Mouse (Mus musculus) liver, embryonic 13.5 days (tissue): ENCODE results near the gene Ccr7. TPM values are rescaled to one million over a fixed set of nuclear protein-coding genes. Genes with fewer than 3 reads are reported as not detected.

Experiments used
- ATAC-seq: fragments of 200-750 bp; cut with Nextera tagmentation; 2 replicates; pipeline ENCODE4 v1.8.0; 2017; ENCODE audit warnings: low read depth, mild to moderate bottlenecking, moderate number of reproducible peaks, moderate library complexity
- DNase-seq: peaks from one replicate; pipeline ENCODE4 v3.0.0; 2022
- H3K27ac ChIP-seq: fragments of 300-500 bp; sonication (generic); 2 replicates; pipeline ENCODE4 v1.5.1; 2015; ENCODE audit warnings: moderate library complexity, mild to moderate bottlenecking, inconsistent platforms
- H3K27me3 ChIP-seq: fragments of 300-500 bp; sonication (generic); 2 replicates; pipeline ENCODE4 v1.6.1; 2015; ENCODE audit warnings: mild to moderate bottlenecking, inconsistent platforms
- H3K36me3 ChIP-seq: fragments of 300-500 bp; sonication (generic); 2 replicates; pipeline ENCODE4 v1.6.1; 2015; ENCODE audit warnings: mild to moderate bottlenecking, inconsistent platforms
- H3K4me1 ChIP-seq: fragments of 300-500 bp; sonication (generic); replicated peaks from 2 replicates; pipeline ENCODE4 v1.6.1; 2015; ENCODE audit warnings: inconsistent platforms
- H3K4me2 ChIP-seq: fragments of 300-500 bp; sonication (generic); 2 replicates; pipeline ENCODE4 v1.6.1; 2015; ENCODE audit warnings: inconsistent platforms, mild to moderate bottlenecking, moderate library complexity
- H3K4me3 ChIP-seq: fragments of 300-500 bp; sonication (generic); replicated peaks from 2 replicates; pipeline ENCODE4 v1.5.1; 2015; ENCODE audit warnings: mild to moderate bottlenecking, inconsistent platforms
- H3K9ac ChIP-seq: fragments of 300-500 bp; sonication (generic); 2 replicates; pipeline ENCODE4 v1.6.1; 2015; ENCODE audit warnings: mild to moderate bottlenecking, inconsistent platforms
- H3K9me3 ChIP-seq: fragments of 300-500 bp; sonication (generic); replicated peaks from 2 replicates; pipeline ENCODE4 v1.6.1; 2016; ENCODE audit warnings: inconsistent platforms
- WGBS: fragments of 180-500 bp; shearing (Covaris S2); methylation state at CpG from one replicate; pipeline ENCODE4 v1.1.7; 2015; ENCODE audit not compliant: insufficient replicate concordance; 5-methylcytosine and 5-hydroxymethylcytosine counted together
- polyA plus RNA-seq: library from polyadenylated mRNA; unstranded; fragments of >200 nt; fragmentation: Nextera tagmentation; extraction: Ambion mirVana; gene quantifications from 2 replicates; pipeline ENCODE4 v1.2.1, GENCODE M21; 2015

The Ccr7 gene
- polyA plus RNA-seq, 1 experiment from 2014 or later = 0.17 TPM

DNA sequence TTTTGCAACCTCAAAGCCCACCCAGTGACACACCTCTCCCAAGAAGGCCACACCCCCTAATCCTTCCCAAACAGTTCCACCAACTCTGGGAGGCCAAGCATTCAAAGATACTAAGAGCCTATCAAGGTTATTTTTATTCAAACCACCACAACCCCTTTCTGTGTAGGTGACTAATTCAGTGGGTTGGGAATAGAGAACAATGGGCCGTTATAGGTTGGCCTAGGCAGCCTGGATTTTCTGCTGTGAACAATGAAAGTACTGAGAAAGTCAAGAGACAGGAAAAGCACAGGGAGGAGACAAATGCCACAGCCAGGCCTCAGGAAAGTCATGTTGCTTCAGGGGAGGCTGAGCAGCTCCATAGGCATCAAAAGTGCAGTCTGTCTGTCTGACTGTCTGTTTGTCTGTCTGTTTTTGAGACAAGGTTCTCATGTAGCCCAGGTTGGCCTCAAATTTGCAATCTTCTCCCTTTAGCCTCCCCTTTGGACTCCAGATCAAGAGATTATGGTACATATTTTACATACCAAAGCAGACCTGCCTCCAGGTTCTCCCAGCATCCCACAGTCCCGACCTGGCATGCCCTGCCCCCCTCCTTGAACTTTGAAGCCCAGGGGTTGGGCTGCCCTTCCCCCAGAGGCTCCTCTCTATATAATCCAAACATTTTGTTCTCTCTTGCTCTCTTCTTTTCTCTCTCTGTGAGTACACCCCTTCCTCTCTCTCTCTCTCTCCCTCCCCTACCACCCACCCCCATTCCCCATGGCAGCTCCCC is 59.8 kb downstream of the Ccr7 start:
- Histone ChIP-seq H3K9me3 (no peaks in the 10 kb centered on the region), H3K4me1 (no peaks in the 10 kb centered on the region), H3K27me3 (no peaks in the 10 kb centered on the region), H3K27ac (no peak overlapping the region), H3K9ac (no peak overlapping the region), H3K36me3 (no peaks in the 10 kb centered on the region), H3K4me3 (no peak overlapping the region), H3K4me2 (no peak overlapping the region)
- DNase-seq (no peak), ATAC-seq (no peak)
- WGBS = 53% methylated on average over 2 of the region's 2 CpGs

Other genes starting within 250 kb of the Ccr7 start
- 69.1 and 79.8 TPM in 2 replicates for gene Cdc6, start 247.3 kb downstream of the Ccr7 start, polyA plus RNA-seq
- gene Rara, start 227.3 kb downstream of the Ccr7 start, polyA plus RNA-seq = 3.4 and 3.8 TPM in 2 replicates
- gene Gjd3, start 172.1 kb downstream of the Ccr7 start, polyA plus RNA-seq = not detected in 2 replicates
- gene Top2a, start 130.9 kb downstream of the Ccr7 start, polyA plus RNA-seq = 208 and 245 TPM in 2 replicates
- gene Igfbp4, start 113.8 kb downstream of the Ccr7 start, polyA plus RNA-seq = 168 and 194 TPM in 2 replicates
- gene Tns4, start 65.8 kb downstream of the Ccr7 start, polyA plus RNA-seq = 0.22 and 0.32 TPM in 2 replicates
- gene Smarce1, start 75.9 kb upstream of the Ccr7 start, polyA plus RNA-seq = 96.0 and 123 TPM in 2 replicates
- gene Krt222, start 89.0 kb upstream of the Ccr7 start, polyA plus RNA-seq = 0.05 and 0.29 TPM in 2 replicates
- not detected in 2 replicates for gene Krt24, start 130.2 kb upstream of the Ccr7 start, polyA plus RNA-seq
- not detected in 2 replicates for gene Krt25, start 167.9 kb upstream of the Ccr7 start, polyA plus RNA-seq
- gene Krt26, start 182.9 kb upstream of the Ccr7 start, polyA plus RNA-seq = not detected in 2 replicates
- gene Krt27, start 196.0 kb upstream of the Ccr7 start, polyA plus RNA-seq = not detected in 2 replicates
- gene Krt28, start 219.8 kb upstream of the Ccr7 start, polyA plus RNA-seq = not detected in 2 replicates
- 4.2 and 4.6 TPM in 2 replicates for gene Krt10, start 234.3 kb upstream of the Ccr7 start, polyA plus RNA-seq